Mouse (Mus musculus) layer of hippocampus, postnatal 36 days (tissue): Measurements from ENCODE around the gene Polr2j. TPM values are rescaled to one million over a fixed set of nuclear protein-coding genes. Genes with fewer than 3 reads are reported as not detected.

Source experiments
- DNase-seq, 2 experiments: peaks; one replicate each; pipeline ENCODE4 v3.0.0; 2022
- microRNA-seq, 2 experiments: library from miRNA; unstranded; fragments of <30 nt; microRNA quantifications; one replicate each; pipeline ENCODE4 v1.2.0; 2021
- total RNA-seq, 2 experiments: library from RNA; stranded (reverse); gene quantifications; 2 replicates each; pipeline ENCODE4 v1.2.3; 2021

The Polr2j gene
- total RNA-seq, 2 experiments from 2014 or later = 64.0 to 75.6 TPM

DNA sequence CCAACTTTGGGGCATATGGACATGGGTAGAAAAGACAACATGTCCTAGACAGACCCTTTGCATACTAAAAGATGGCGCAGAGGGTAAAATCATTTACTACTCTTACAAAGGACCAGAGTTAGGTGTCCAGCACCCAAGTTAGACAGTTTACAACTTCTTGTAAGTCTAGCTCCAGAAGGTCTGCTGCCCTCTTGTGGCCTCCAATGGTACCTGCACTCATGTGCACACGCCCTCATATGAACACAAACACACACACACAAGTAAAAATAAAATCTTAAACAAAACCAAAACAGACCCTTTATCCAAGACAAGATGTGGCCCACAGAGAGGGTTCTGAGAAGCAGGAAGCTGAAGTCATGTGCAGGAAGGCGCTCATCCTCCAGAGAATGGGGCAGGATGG, 51.6 kb downstream of the Polr2j start:
- DNase-seq = no peak

DNA sequence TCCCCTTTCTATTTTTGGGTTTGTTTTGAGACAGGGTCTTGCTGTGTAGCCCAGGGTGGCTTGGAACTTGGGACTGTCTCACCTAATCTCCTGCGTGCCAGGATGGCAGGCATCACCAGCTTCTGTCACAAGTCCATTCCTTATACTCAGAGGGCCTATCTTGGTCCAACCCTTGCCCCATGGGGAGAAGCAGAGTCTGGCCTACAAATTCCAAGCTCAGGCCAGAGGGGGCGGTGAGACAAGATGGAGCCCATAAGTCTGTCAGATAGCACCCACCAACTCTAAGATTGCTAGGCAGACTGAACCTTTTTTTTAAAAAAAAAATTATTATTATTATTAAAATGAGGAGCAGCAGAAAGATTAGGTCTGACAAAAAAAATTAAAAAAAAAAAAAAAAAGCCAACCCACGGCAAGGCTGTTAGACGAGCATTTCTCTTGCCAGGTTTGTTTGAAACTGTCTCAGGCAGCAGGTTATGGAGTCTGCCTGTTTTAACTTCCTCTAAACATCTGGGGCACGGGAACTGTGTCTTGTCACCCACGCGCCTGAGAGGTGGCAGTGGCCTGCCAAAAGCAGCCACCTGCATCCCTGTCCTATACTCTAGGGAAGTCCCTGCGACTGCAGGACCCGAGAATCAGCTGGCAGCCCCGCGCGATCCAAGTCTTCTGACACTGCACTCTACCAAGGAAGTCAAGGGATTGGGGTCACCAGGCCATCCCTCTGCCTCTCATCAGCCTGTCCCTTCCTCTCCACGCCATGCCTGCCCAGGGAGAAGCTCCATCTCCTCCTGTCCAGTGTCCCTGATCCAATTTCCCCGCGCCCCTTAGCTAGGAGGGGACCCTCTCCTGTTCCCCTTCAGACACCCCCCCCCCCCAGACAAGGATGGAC, 53.4 kb downstream of the Polr2j start:
- no peak for DNase-seq

DNA sequence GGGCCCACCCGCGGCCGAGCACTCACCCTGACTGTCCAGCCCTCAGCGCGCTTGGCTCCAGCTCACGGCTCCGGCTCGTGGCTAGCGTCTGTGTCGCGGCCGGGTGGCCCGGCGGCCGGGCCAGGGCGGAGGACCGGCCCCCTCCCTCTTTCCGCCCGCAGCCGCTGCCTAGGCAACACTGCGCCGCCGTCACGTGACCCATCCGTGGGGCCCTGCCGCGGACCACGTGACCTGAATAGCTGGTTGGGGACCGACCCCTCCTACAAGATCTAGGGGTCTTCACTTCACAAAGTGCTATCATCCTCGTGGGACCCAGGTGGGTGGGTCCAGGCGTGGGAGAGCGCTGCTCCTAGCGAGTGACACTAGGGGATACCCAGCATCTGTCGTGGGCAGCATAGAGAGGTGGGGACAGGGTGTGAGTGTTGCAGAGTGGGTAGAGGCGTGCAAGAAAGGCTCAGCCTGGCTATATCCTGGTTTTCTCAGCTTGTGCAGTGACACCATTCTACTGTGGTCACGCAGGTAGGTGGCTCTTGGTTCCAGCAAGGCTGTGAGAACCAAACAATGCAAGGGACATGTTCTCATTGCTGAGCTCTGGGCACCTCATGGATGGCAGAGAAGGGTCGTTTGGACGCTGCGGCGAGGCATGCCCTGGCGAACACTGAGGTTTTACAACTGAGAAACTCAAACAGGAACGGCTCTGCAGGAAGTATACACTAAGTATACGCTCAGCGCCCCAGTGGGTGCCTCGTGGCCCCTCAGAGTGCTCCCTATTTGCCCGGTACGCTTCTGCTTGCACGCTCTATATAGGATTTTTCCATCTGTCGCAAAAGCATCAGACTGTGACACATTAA, 54.3 kb downstream of the Polr2j start, which contains the start of gene Orai2:
Gene Orai2 (minus strand): TSS at position 202 of the 851 bp plus-strand sequence.
- DNase-seq = peak; percentile 86 to 88

DNA sequence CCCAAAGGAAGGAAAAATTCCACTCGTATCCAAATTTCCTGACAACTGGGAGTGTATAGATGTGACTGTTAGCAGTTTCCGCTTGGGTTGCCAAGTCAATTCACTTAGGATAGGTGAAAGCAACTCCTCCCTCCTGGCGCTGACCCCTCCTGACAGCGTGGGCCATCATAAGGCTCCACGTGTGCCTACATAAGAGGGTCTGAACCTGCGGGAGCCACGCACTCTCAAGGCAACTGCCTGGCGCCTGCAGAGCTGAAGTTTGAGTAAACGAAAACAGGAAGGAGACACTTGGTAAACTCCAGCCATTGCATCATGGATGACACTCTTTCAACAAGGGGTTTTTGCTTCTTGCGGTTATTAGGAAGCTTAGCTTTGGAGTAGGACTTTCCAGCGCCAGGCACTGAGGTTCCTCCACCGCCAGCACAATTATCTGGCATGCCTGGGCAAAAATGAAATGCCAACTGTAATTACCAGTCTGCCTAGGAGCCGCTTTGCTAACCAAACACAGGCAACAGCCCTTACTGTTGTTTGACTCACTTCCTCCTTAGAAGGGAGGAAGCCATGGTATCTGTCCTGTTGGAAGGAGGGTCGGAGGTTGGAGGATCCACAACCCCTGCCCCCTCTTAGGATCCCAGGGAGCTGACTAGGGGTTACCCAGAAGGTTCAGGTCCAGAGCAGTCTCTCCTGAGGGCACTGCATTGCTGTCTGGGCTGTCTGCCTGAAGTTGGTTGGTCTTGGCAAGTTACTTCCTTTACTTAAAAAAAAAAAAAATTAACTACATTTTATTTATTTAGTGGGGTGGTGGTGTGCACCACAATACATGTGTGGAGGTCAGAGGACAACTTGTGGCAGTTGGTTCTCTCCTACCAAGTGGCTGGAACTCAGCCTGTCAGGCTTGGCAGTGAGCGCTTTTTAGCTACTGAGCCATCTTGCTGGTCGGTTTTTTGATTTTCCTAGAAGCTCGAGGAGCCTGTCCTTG, 55.2 kb downstream of the Polr2j start:
- no peak for DNase-seq

Small RNAs within 50 kb of the gene (microRNA-seq; reads per million reads assigned to microRNA genes)
- 0.30 to 0.85 reads per million in 2 experiments for gene Mir7035

Other genes starting within 250 kb of the Polr2j start
- 10 to 100 TPM; 19.2 to 28.1 TPM for gene Hspb1, start 228.7 kb upstream of the Polr2j start, total RNA-seq
- 1,000 to 10,000 TPM; 1,259 to 1,347 TPM for gene Ywhag, start 182.0 kb upstream of the Polr2j start, total RNA-seq
- gene Ssc4d, start 142.1 kb upstream of the Polr2j start, total RNA-seq = 1 to 10 TPM; 1.4 to 1.7 TPM
- not detected for gene Zp3, start 136.5 kb upstream of the Polr2j start, total RNA-seq
- 1 to 10 TPM; 7.9 to 8.0 TPM for gene Dtx2, start 121.8 kb upstream of the Polr2j start, total RNA-seq
- gene Upk3b, start 78.1 kb upstream of the Polr2j start, total RNA-seq = not detected
- not detected for gene Upk3bl, start 62.1 kb upstream of the Polr2j start, total RNA-seq
- gene Rasa4, start 32.7 kb upstream of the Polr2j start, total RNA-seq = 1 to 10 TPM; 2.2 to 3.2 TPM
- gene Lrwd1, start 19.4 kb downstream of the Polr2j start, total RNA-seq = 10 to 100 TPM; 14.5 to 17.3 TPM
- gene Alkbh4, start 19.5 kb downstream of the Polr2j start, total RNA-seq = 10 to 100 TPM in 1 of 2 experiments, 1 to 10 TPM in 1; 9.8 to 10.2 TPM
- gene Orai2, start 54.1 kb downstream of the Polr2j start, total RNA-seq = 100 to 1,000 TPM; 144 to 145 TPM
- gene Prkrip1, start 82.3 kb downstream of the Polr2j start, total RNA-seq = 10 to 100 TPM; 35.2 to 41.4 TPM
- 1 to 10 TPM; 5.0 to 6.6 TPM for gene Sh2b2, start 129.9 kb downstream of the Polr2j start, total RNA-seq